Mouse (Mus musculus) liver, adult 2 months (tissue): ENCODE data around the gene Wnt8b.
"Not testable (repeated sequence)": the region's sequence is repeated elsewhere in the genome, so short reads cannot be mapped to it uniquely, and the experiment has no call there.

ENCODE experiments used
- CTCF ChIP-seq: fragments of 200-500 bp; IDR thresholded peaks from 2 replicates; pipeline ENCODE4 v1.5.1; 2011; ENCODE audit warnings: low read depth, low read length, control low read depth
- POLR2A ChIP-seq: fragments of 200-500 bp; IDR thresholded peaks from 2 replicates; pipeline ENCODE4 v1.6.1; 2011; ENCODE audit warnings: low read length, control low read depth; ENCODE audit not compliant: insufficient read depth; ENCODE audit errors: extremely low read depth

- TF ChIP-seq CTCF, POLR2A: not testable (repeated sequence)
Measured at GRCm38 (mm10) chr19:44465960-44466525, 27.2 kb upstream of the Wnt8b start.
